Mouse (Mus musculus): Measurements from ENCODE around the gene Olfr1101. TPM values are rescaled to one million over a fixed set of nuclear protein-coding genes. Genes with fewer than 3 reads are reported as not detected.

Olfr1101 gene
- polyA plus RNA-seq (2016; fragmentation: Nextera tagmentation; extraction: Ambion mirVana), result not detected in 2 replicates

- no peaks in the 10 kb centered on the region for H3K4me1 ChIP-seq
- no peak within 1 kb of the TSS for H3K27ac ChIP-seq
- no peak within 1 kb of the TSS for H3K4me3 ChIP-seq
- no peak for DNase-seq (ENCODE audit: low spot score)
- H3K27me3 ChIP-seq (ENCODE audit: insufficient read depth, poor library complexity, severe bottlenecking), result no peaks in the 10 kb centered on the region
- no peaks in the 10 kb centered on the region for H3K36me3 ChIP-seq
- WGBS, result 69% methylated on average over 3 of the region's 3 CpGs
- no peaks in the 10 kb centered on the region for H3K9me3 ChIP-seq
Observed at GRCm38 (mm10) chr2:86991121-86991520, at the start of gene Olfr1101. Gene Olfr1101 (minus strand): TSS chr2:86991221.

GRCm38 (mm10) chr2:87036431-87036830 is 45.4 kb upstream of the Olfr1101 start, which contains the start of gene Olfr1105:
Gene Olfr1105 (minus strand): TSS chr2:87036531.
- DNase-seq (ENCODE audit: low spot score), result no peak
- no peaks in the 10 kb centered on the region for H3K4me1 ChIP-seq
- H3K27ac ChIP-seq, result no peak within 1 kb of the TSS
- H3K9me3 ChIP-seq, result no peaks in the 10 kb centered on the region
- no peaks in the 10 kb centered on the region for H3K36me3 ChIP-seq
- no peak within 1 kb of the TSS for H3K4me3 ChIP-seq
- no peaks in the 10 kb centered on the region for H3K27me3 ChIP-seq (ENCODE audit: insufficient read depth, poor library complexity, severe bottlenecking)

DNA sequence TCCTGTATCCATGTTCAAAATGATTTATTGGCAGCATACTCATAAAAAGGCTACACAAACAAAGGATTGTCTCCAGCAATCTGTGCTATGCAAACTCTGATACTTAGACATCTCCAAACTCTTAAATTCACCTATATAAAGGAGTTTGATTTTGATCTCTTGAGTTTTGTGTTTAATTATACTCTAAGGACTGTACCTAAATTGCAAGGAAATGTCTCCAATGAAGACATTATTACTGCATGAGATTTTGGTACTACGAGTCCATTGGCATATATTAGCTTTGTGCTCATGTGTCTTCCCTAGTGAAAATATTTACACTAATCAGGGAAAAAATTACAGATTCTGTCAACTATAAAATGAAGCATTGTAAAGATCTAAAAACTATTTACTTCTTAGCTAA is 36.0 kb upstream of the Olfr1101 start, which contains the start of gene Olfr1104:
Olfr1104 (minus strand) TSS at position 101 of the 400 bp plus-strand sequence.
- H3K36me3 ChIP-seq, result no peaks in the 10 kb centered on the region
- H3K4me1 ChIP-seq, result no peaks in the 10 kb centered on the region
- no peak for DNase-seq (ENCODE audit: low spot score)
- H3K27me3 ChIP-seq (ENCODE audit: insufficient read depth, poor library complexity, severe bottlenecking), result no peaks in the 10 kb centered on the region
- no peak within 1 kb of the TSS for H3K27ac ChIP-seq
- no peaks in the 10 kb centered on the region for H3K9me3 ChIP-seq
- 67% methylated on average over 1 of the region's 1 CpGs for WGBS
- no peak within 1 kb of the TSS for H3K4me3 ChIP-seq

DNA sequence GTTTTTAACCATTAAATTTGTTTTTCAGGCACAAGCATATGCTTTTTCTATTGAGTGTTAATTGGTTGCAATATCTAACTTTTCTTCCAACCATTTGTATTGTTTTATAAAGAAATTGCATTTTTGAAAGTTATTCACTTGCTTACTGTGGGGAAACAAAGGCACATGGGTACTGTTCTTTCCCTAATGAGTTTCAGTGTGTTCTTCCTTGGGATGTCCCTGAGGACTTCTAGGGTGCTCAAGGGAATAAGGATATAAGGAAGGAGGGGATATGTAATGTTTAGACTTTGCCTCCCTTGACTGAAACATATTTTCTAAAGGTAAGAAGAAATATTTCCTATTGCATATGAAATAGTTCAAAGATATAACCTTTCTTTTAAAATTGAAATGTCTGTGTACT is 7.1 kb upstream of the Olfr1101 start, which contains the start of gene Olfr1102:
Olfr1102 (plus strand) TSS at position 301 of the 400 bp plus-strand sequence.
- H3K9me3 ChIP-seq, result no peaks in the 10 kb centered on the region
- H3K4me1 ChIP-seq, result no peaks in the 10 kb centered on the region
- H3K27ac ChIP-seq, result no peak within 1 kb of the TSS
- no peaks in the 10 kb centered on the region for H3K36me3 ChIP-seq
- no peak for DNase-seq (ENCODE audit: low spot score)
- no peaks in the 10 kb centered on the region for H3K27me3 ChIP-seq (ENCODE audit: insufficient read depth, poor library complexity, severe bottlenecking)
- H3K4me3 ChIP-seq, result no peak within 1 kb of the TSS

GRCm38 (mm10) chr2:86979854-86980253 is 11.2 kb downstream of the Olfr1101 start, which contains the start of gene Olfr1100:
Gene Olfr1100 (minus strand): TSS chr2:86979954.
- H3K4me1 ChIP-seq, result no peaks in the 10 kb centered on the region
- H3K27me3 ChIP-seq (ENCODE audit: insufficient read depth, poor library complexity, severe bottlenecking), result no peaks in the 10 kb centered on the region
- no peaks in the 10 kb centered on the region for H3K36me3 ChIP-seq
- no peak for DNase-seq (ENCODE audit: low spot score)
- no peak within 1 kb of the TSS for H3K4me3 ChIP-seq
- no peak within 1 kb of the TSS for H3K27ac ChIP-seq
- WGBS, result 79% methylated on average over 3 of the region's 3 CpGs
- H3K9me3 ChIP-seq, result no peaks in the 10 kb centered on the region

DNA sequence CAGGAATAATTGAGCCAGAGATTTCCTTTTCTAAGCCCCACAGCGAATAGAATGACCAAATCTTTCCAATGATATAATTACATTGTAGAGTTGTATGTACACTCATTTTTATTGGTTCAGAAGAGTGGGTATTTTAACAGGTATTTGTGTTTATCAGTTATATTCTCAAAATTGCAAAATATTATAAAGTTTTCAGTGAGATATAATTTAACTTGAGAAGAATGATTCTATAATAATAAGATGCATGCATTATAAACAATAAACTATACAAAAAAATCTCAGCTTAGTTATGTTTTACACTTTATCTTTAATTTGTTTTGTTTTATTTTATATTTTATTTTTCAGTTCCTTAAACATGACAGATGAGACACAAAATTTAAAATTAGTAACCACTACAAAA is 30.4 kb downstream of the Olfr1101 start, which contains the start of gene Olfr1099:
Olfr1099 (minus strand) TSS at position 101 of the 400 bp plus-strand sequence.
- Histone ChIP-seq H3K27me3 (ENCODE audit: insufficient read depth, poor library complexity, severe bottlenecking) (no peaks in the 10 kb centered on the region), H3K36me3 (no peaks in the 10 kb centered on the region)

More for the DNA sequence above, 30.4 kb downstream of the Olfr1101 start, which contains the start of gene Olfr1099:
- Histone ChIP-seq H3K4me3 (no peak within 1 kb of the TSS), H3K27ac (no peak within 1 kb of the TSS), H3K9me3 (no peaks in the 10 kb centered on the region), H3K4me1 (no peaks in the 10 kb centered on the region)
- DNase-seq (ENCODE audit: low spot score), result no peak
- 73% methylated on average over 1 of the region's 1 CpGs for WGBS

Other genes starting within 250 kb of the Olfr1101 start
- not detected in 2 replicates for gene Olfr1090, start 232.2 kb downstream of the Olfr1101 start, polyA plus RNA-seq (2016; fragmentation: Nextera tagmentation; extraction: Ambion mirVana)
- gene Olfr1093, start 208.7 kb downstream of the Olfr1101 start, polyA plus RNA-seq (2016; fragmentation: Nextera tagmentation; extraction: Ambion mirVana), result not detected in 2 replicates
- gene Olfr141, start 181.2 kb downstream of the Olfr1101 start, polyA plus RNA-seq (2016; fragmentation: Nextera tagmentation; extraction: Ambion mirVana), result not detected in 2 replicates
- not detected in 2 replicates for gene Olfr1094, start 166.6 kb downstream of the Olfr1101 start, polyA plus RNA-seq (2016; fragmentation: Nextera tagmentation; extraction: Ambion mirVana)
- gene Olfr1095, start 139.5 kb downstream of the Olfr1101 start, polyA plus RNA-seq (2016; fragmentation: Nextera tagmentation; extraction: Ambion mirVana), result not detected in 2 replicates
- not detected in 2 replicates for gene Gm13723, start 116.4 kb downstream of the Olfr1101 start, polyA plus RNA-seq (2016; fragmentation: Nextera tagmentation; extraction: Ambion mirVana)
- not detected in 2 replicates for gene Olfr1097, start 99.0 kb downstream of the Olfr1101 start, polyA plus RNA-seq (2016; fragmentation: Nextera tagmentation; extraction: Ambion mirVana)
- gene Olfr1098, start 66.7 kb downstream of the Olfr1101 start, polyA plus RNA-seq (2016; fragmentation: Nextera tagmentation; extraction: Ambion mirVana), result not detected in 2 replicates
- not detected in 2 replicates for gene Olfr1099, start 30.5 kb downstream of the Olfr1101 start, polyA plus RNA-seq (2016; fragmentation: Nextera tagmentation; extraction: Ambion mirVana)
- gene Olfr1100, start 11.3 kb downstream of the Olfr1101 start, polyA plus RNA-seq (2016; fragmentation: Nextera tagmentation; extraction: Ambion mirVana), result not detected in 2 replicates
- gene Olfr1102, start 7.2 kb upstream of the Olfr1101 start, polyA plus RNA-seq (2016; fragmentation: Nextera tagmentation; extraction: Ambion mirVana), result not detected in 2 replicates
- not detected in 2 replicates for gene Olfr1104, start 35.9 kb upstream of the Olfr1101 start, polyA plus RNA-seq (2016; fragmentation: Nextera tagmentation; extraction: Ambion mirVana)
- not detected in 2 replicates for gene Olfr1105, start 45.3 kb upstream of the Olfr1101 start, polyA plus RNA-seq (2016; fragmentation: Nextera tagmentation; extraction: Ambion mirVana)
- gene Olfr1106, start 61.1 kb upstream of the Olfr1101 start, polyA plus RNA-seq (2016; fragmentation: Nextera tagmentation; extraction: Ambion mirVana), result not detected in 2 replicates
- gene Olfr1107, start 84.6 kb upstream of the Olfr1101 start, polyA plus RNA-seq (2016; fragmentation: Nextera tagmentation; extraction: Ambion mirVana), result not detected in 2 replicates
- gene Olfr1109, start 104.8 kb upstream of the Olfr1101 start, polyA plus RNA-seq (2016; fragmentation: Nextera tagmentation; extraction: Ambion mirVana), result not detected in 2 replicates
- gene Olfr259, start 123.3 kb upstream of the Olfr1101 start, polyA plus RNA-seq (2016; fragmentation: Nextera tagmentation; extraction: Ambion mirVana), result not detected in 2 replicates
- gene Olfr1110, start 149.1 kb upstream of the Olfr1101 start, polyA plus RNA-seq (2016; fragmentation: Nextera tagmentation; extraction: Ambion mirVana), result not detected in 2 replicates
- gene Olfr1111, start 161.4 kb upstream of the Olfr1101 start, polyA plus RNA-seq (2016; fragmentation: Nextera tagmentation; extraction: Ambion mirVana), result not detected in 2 replicates
- not detected in 2 replicates for gene Olfr1112, start 196.6 kb upstream of the Olfr1101 start, polyA plus RNA-seq (2016; fragmentation: Nextera tagmentation; extraction: Ambion mirVana)
- gene Olfr1113, start 217.7 kb upstream of the Olfr1101 start, polyA plus RNA-seq (2016; fragmentation: Nextera tagmentation; extraction: Ambion mirVana), result not detected in 2 replicates

All from heart, embryonic 10.5 days (tissue).